Mouse (Mus musculus): ENCODE measurements around the gene Slc39a3.

DNA sequence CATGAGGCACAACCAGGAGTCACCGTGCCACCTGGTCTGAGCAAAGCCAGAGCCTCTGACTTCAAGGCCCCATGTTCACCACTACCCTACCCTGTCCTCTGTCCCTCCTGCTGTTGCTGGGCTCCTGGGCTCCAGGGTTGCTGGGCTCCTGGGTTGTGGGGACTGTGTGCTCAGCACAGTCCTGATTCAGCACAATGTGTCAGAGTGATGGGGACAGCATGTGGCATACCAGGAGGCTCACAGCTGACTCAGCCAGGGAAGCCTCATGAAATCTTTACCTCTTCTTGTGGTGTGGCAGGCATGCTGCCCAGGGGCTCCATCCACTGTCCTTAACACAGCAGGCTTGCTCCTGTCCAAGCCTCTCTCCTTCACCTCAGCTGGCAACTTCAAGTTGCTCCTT lies 45.3 kb downstream of the Slc39a3 start:
- TF ChIP-seq GATA1 (IDR thresholded peaks at IDR 0.05; ENCODE audit: low read length) (no peak), TAL1 (IDR thresholded peaks at IDR 0.05; ENCODE audit: low read length) (no peak)

All from erythroblast, embryonic 14.5 days (primary cell).